Mouse (Mus musculus): Measurements from ENCODE around the gene Gm20388.

DNA sequence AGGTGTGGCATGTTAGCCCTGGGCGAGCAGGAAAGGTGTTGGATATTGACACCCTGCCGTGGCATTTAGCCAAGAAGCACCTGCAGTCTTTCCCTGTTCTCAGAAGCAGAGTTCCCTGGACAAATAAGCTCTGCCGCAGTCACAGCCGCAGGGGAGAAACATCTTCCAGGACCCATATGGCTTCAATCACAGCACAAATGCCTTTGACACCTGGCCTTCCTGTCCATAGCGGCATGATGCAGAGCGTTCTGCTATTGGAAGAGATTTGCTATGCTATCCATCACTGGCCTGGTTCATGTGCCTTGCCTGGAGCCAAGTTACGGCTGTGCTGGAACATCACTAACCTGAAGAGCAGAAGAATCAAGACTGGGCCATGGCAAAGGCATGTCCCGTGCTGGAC, 1954.7 kb downstream of the Gm20388 start:
- TF ChIP-seq EP300 (IDR thresholded peaks at IDR 0.05; ENCODE audit: low read depth) (no peak), CTCF (IDR thresholded peaks at IDR 0.05; ENCODE audit: low read depth) (no peak)

All from liver, embryonic 14.5 days (tissue).